Mouse (Mus musculus): ENCODE measurements around the gene Pirb.

Gene Pirb

DNA sequence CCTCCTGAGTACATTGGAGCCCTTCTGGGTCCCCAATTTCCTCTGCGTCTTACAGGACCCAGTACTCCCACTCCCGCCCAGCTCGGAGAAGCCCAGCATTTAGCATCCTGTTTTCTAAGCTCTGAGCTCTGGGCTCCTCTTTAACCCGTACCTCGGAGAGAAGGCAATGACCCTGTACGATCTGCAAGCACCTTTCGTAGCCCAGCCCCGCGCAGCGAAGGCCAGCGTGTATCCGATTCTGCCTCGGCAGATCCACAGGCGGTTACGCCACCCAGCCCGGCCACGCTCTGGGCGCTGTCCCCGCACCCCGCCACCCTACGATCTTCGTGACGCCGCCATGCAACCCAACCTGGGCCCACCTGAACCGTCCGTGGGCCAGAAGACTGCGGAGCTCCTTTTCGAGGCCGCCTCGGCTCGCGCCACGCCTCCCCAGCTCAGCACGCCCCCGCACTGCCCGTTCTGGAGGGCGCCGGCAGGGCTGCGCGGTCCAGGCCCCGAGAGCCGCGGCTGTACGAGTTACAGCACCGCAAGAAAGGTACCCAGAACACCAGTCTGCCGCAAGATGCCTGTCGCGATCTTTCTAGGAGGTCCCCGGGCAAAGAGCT lies 27.7 kb downstream of the Pirb start, which contains the start of gene Tsen34:
Gene Tsen34 (plus strand): TSS at position 482 of the 605 bp plus-strand sequence.
- peak; percentile 31 for DNase-seq (ENCODE audit: low spot score)

- no peak for DNase-seq (ENCODE audit: low spot score)
These were observed 28.3 kb downstream of the Pirb start for GRCm38 (mm10) chr7:3691919-3692318.

DNA sequence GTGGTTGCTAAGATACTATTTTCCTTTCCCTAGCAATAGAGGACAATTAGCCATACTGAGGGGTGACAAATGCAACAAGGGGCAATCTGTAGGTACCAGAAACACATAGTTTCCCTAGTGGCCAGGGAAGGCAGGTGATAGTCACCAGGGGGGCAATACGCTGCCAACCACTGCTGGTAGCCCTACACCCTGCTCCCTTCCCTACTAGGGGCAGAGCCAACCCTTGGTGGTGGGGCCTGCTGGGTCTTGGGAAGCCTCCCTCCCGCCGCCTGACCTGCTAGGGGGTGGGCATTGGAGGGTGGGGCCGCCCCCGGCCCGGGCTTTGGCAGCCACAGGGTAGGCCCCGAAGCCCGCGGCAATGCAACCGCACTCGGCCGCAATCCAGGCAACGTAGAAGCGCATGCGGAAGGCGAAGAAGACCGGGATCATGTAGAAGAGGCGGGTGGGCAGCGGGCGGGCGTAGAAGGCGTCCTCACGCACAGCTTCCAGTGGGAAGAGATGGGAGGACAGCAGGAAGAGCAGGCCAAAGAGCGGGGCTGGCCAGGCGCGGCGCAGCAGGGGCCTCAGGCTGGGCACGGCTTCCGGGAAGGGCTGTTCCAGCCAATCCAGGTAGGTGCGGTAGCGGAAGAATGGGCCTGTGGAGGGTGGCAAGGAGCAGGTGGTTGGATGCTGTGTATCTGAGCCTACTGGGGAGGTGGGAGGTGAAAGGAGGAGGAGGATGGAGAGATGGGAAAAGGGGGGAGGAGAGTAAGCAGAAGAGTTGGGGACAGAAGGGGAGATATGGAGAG lies 34.6 kb downstream of the Pirb start:
- DNase-seq (ENCODE audit: low spot score) = no peak

DNA sequence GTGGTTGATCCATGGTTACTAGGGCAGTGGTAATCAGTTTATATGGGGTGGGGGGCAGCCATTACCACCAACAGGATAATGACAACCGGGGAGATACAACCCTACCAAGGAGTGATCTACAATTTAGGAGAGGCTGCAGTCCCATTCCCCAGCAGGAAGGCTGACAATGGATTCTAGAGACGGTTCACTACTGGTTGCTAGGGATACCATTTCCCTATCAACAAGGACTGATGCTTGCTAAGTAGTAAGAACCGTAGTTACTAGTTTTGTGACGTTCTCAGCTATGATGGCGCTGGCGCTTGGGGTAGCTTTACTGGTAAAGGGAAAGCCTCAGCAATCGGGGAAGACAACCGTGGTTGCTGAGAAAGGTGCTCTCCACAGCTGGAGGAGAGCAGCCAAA lies 35.5 kb downstream of the Pirb start:
- no peak for DNase-seq (ENCODE audit: low spot score)

DNA sequence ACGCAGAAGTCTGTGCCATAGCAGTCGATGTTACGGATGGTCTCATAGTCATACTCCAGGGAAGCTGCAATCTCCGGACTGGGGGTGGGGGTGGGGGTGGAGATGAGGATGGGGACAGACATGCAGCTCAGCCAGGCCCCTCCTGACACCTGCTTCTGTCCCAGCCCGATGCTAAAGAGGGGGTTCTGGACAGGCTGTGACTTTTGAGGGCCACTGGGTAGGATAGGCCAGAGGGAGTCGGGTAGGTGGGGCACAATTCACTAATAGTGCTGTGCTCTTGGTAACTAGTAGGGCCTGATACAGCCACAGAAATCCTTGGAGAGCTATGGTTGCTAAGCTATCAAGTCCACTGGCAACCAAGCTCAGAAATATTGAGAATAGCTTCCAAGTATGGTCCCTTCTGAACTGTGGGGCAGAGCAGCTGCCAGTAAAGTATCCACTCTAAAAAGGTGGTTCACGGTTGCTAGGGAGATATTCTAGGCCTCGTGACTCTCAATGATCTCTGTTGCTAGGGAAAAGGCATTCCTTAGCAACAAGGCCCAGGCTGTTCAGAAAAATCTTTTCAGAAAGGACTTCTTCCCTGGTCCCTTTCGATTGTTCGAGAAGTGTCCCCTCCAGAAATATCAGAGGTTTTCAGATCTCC lies 36.2 kb downstream of the Pirb start:
- no peak for DNase-seq (ENCODE audit: low spot score)

DNA sequence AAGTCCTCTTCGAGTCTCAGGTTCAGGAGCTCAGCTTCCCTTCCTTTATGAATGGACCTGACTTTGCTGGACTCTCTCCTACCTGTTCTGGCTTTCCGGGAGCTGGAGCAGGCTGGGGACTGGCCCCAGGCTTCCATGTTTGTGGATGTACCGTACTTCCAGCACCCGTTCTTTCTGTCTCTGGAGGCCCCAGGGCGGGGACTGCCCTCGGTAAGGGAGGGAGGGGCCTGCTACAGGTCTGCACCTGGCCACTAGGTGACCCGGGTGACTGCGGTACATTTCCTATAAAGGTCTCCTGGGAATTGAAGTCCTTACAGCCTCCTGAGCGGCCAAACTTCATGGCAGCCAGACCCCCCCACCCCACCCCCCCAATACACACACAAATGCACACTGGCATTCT lies 42.8 kb downstream of the Pirb start, which contains the start of gene Tmc4:
Gene Tmc4 (minus strand): TSS at position 212 of the 400 bp plus-strand sequence.
- DNase-seq (ENCODE audit: low spot score) = no peak

GRCm38 (mm10) chr7:3676371-3676770 lies 43.8 kb downstream of the Pirb start:
- no peak for DNase-seq (ENCODE audit: low spot score)

DNA sequence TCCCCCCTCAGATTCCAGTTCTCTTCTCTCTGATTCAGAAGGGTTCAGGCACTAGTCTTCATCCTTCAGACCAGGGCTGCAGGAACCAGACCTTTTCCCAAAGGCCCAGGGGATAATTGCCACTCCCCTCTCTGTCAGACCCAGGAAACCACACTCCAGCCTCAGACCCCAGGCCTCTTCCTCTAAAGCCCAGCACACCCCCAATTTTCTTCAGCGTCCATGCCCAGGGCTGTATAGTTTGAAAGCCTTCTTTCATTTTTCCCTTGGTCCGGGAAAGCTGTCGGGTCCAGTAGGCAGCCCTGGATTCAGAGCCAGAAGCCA lies 45.0 kb downstream of the Pirb start:
- DNase-seq (ENCODE audit: low spot score) = no peak

DNA sequence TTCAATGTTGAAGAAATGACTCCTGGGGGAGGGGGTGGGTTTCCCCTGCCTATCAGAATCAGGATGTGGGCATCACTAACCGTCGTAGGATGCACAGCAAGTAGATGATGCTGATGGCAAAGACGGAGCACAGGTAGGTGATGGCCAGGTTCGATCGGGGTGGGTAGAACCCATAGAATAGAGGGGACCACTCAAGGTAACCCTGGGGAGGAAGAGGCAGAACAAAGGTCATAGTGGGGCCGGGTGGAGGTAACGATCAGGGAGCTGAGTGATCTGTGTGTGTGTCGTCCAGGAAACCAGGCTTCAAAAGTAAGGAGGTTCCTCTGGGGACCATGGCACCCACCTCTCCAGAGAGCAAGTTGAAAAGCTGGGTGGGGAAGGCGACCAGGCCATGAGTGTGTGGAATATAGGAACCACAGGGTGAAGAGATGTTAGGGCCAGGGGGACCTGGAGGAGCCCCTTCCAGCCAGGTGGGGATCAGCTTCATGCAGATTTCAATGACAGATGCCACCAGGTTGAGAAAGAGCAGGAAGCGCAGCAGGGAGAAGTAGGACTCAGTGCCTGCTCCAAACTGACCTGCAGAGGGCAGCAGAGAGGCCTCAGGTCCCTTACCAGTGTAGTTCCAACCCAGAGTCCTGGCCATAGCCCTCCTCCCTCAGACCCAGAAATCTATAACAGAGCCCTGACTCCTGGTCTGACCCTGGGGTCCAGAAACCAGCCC lies 45.5 kb downstream of the Pirb start:
- peak; percentile 88 for DNase-seq (ENCODE audit: low spot score)

GRCm38 (mm10) chr7:3666921-3667391 lies 53.2 kb downstream of the Pirb start:
- peak; percentile 32 for DNase-seq (ENCODE audit: low spot score)

- peak; percentile 98 for DNase-seq (ENCODE audit: low spot score)
These were observed 54.7 kb downstream of the Pirb start, which contains the start of gene Leng1 for GRCm38 (mm10) chr7:3665215-3666114. Leng1 (minus strand) TSS chr7:3665840.

- peak; percentile 55 for DNase-seq (ENCODE audit: low spot score)
These were observed 55.5 kb downstream of the Pirb start for GRCm38 (mm10) chr7:3664524-3665214.

Data from embryo, embryonic 10.5 days (tissue).